Mouse (Mus musculus) yolk sac, embryonic 10.5 days (tissue): ENCODE data around the gene Rbp4.
A peak's percentile ranks its signal among the peaks of the same experiment; 100 is the strongest.

Source experiments
- DNase-seq: peaks from one replicate; pipeline ENCODE4 v3.0.0-alpha.2; 2017; ENCODE audit warnings: low spot score

The Rbp4 gene

DNA sequence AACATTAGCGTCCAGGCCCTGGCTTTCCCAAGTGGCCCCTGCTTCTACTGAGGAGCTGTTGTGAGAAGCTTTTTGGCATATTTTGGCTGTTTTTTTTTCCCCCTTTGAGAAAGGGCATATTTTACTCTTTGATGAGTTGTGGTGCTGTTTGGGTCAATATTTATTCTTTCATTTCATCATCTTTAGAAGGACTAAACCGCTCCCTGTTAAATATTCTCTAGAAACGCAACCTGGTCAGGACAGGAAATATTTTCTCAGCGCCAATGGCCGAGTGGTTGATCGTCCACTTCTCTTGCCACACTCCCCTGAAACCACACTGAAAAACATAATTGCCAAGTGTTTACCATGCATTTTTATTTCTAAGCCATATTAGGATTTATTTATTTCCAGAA, at the start of gene Rbp4:
Rbp4 (minus strand) TSS at position 63 of the 392 bp plus-strand sequence.
- DNase-seq: no peak

DNA sequence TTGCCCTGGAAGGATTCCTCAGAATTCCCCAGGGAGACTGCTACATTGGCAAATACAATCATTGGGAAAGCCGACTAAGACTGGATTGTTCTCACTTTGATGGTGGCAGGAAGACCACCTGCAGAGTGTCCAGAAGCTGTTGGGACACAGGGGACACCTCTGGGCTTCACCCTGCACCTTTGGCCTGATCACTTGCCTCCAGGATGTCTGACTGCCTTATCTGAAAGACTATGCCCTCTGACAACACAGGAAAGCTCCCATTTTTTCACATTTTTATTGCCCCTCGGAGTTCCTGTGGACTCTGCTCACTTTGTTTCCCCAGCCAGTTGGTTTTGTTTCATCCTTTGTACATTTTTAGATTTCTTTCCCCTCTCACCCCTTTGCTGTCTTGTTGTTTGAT, 39.6 kb upstream of the Rbp4 start:
- DNase-seq: peak; percentile 84

DNA sequence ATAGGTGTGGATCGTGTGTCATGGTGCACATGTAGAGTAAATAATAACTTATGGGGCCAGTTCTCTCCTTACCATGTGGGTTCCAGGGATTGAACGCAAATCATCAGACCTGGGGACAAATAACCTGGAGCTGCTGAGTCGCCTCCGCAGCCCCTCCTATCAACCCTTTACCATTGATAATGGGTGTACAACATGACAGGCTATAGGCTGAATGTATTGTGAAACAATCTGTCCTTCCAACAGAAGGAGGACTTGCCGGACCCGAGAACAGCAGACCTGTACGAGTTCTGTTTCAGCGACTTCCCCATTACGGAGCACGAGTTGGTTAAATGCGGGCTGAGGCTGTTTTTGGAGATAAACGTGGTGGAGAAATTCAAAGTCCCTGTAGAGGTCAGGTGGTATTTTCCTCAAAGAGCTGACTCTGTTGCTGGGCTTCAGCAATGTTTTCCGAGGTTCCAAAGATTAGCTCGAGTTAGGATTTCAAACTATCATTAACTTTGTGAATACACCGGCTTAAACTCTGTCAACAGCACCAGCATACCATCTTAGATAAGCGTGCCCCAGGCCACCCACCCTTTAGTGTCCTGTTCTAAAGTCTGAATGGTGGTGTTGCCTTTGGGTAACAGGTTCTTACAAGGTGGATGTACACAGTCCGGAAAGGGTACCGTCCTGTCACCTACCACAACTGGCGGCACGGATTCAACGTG, 36.7 kb upstream of the Rbp4 start:
- peak; percentile 85 for DNase-seq

DNA sequence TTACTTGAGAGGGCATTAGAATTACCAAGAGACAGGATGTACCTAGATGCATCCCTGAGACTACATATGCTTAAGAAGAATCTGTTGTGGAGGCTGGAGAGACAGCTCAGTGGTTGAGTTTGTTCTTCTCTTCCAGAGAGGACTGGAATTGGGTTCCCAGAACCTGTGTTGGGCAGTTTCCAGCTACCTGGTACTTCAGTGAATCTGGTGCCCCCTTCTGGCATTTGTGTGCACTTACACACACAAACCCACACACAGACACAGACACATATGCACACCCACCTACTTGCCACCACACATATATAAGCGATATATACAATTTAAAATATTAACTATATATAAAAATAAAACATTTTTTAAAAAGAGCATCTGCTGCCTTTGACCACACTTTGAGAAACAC, 31.2 kb upstream of the Rbp4 start:
- no peak for DNase-seq

DNA sequence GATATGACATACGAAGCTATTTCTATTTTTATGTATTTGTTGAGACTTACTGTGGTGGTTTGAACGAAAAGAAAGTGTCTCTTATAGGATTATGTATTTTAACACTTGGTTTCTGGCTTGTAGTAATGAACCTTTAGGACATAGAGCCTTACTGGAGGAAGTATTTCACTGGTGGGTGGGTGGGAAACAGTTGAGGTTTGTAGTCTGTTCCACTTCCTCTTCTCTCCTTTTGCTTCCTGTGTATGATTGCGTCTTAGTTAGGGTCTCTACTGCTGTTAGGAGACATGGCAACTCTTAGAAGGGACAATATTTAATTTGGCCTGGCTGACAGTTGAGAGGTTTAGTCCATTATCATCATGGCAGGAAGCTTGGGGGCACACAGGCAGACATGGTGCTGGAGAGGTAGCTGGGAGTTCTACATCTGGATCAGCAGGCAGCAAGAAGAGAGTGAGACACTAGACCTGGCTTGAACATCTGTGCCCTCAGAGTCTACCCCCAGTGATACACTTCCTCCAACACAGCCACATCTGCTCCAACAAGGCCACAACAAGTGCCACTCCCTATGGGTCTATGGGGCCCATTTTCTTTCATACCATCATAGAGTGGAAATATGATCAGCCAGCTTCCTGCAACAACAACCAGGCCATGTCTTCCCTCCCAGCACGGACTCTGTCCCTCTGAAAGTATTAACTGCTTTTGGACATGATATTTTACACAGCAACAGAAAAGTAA, 18.6 kb upstream of the Rbp4 start:
- no peak for DNase-seq

DNA sequence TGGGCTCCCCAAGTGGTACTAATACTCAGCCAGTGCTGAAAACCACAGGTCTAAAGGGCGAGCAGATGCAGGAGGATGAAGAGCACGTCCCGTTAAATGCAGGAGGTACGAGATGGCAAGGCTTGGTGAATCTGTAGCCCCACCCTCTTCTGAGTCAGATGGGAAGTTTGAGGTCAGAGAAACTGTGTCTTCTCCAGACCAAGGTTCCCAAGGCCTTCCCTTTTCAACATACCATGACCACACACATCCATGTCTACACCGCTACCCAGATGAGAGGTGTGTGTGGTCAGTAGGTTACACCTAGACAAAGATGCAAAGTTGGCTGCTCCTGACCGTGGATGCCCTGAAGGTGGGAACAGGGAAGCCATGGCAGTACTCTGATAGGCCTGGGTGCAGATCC, 9.7 kb upstream of the Rbp4 start:
- DNase-seq: peak; percentile 54

DNA sequence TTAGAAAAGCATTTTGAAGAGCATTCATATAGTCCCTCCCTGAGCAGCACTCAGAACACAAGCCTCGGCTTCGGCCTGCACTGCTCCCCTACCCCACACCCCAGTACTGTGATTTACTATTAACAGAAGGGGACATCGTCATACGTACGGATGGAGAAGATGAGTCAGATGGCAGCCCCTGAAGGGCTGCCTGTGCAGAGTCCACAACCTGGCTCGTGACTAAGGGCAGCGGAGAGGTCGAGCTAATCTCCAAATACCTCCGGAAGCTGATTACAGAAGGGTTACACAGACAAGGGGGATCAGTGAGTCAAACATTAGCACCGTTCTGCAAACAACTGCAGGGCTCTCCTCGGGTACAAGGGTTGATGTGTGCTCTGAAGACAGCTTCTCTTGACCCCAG, 8.9 kb upstream of the Rbp4 start:
- DNase-seq: peak; percentile 90

DNA sequence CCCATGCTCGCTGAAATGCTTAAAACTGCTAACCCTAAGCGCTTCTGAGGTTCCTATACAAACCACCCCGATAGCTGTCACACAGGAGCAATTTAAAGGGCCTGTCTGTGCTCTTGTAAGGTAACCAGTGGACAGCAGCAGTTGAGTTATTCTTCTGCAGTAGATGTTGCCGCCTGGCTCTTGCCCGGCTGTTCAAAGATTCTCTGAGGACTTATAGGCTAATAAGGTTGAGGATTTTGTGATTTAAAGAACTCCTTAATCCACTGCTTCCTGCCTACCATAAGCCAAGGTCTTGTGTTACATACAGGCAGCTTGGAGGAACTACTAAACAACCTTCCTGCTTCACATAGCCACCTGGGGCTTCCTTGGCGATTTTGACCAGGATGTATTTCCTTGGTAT, 7.4 kb upstream of the Rbp4 start, which contains the start of gene Pde6c:
Pde6c (plus strand) TSS at position 301 of the 400 bp plus-strand sequence.
- DNase-seq: no peak

DNA sequence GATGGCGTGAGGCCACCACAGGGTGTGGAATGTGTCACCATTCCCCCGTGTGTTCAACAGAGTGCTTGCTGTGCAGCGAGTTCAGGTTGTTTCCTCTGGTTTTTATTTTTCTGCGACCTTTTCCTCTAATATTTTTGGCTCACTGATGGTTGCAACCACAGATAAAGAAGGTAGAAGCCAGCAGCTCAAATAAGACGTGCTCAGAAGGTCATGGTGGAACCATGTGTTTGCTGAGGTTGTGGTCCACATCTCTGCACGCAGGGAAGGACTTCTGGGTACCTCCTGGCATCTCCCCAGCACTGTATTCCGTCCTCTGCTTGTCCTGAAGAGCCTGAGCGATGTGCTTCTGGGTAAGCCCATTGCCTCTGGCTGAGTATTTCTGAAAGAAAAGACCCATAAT, 1.6 kb upstream of the Rbp4 start:
- DNase-seq: no peak

DNA sequence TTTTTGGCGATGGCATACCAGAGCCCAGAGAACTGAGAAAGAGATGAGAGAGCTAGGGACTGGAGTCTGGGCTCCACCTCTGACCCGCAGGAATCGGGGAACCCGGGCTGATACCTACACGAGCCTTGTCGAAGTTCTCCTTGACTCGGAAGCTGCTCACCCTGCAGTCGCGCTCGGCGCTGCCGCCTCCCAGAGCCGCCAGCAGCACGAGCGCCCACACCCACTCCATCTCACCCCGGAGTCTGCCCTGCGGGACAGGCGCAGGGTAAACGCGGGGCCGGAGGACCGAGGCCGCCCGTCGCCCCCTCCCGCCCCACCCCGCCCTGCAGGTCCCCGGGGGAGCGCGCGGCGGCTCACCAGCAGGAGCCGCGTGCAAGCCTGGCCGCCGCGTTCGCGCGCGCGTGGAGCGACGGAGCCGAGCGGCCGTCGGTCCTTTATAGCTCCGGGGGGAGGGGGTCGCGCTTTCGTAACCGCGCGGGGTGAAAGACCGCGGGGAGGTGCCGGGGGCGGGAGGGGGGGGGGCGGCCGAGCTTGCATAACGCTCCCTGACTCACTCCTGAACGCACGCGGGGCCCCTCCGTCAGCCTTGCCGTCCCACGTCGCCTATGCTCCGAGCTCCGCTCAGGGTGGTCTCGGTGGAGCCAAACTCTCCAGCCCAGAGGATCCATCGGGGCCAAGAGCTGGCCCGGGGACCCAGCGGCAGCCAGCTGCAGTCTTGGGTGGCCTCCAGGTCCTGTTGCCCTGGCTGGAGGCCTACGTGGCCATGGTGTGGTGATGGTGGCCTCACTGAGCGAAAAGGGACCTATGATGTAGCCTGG, 471 bp downstream of the Rbp4 start:
- peak; percentile 90 for DNase-seq

DNA sequence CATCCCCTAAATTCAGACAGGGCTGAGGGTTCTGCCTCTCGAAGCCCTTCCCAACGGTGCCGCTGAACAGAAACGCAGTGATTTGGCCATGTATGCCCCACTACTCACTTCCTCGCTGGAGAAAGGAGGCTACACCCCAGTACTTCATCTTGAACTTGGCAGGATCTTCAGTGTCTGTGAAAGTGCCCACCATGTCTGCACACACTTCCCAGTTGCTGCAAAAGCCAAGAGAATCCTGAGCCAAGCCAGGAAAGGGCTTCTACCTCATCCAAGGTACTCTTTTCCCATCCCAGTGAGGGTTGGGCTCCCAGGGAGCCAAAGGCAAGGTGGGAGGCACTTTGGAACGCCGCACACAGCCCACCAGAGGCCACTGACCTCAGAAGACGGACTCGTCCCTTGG, 1.2 kb downstream of the Rbp4 start:
- DNase-seq: no peak

DNA sequence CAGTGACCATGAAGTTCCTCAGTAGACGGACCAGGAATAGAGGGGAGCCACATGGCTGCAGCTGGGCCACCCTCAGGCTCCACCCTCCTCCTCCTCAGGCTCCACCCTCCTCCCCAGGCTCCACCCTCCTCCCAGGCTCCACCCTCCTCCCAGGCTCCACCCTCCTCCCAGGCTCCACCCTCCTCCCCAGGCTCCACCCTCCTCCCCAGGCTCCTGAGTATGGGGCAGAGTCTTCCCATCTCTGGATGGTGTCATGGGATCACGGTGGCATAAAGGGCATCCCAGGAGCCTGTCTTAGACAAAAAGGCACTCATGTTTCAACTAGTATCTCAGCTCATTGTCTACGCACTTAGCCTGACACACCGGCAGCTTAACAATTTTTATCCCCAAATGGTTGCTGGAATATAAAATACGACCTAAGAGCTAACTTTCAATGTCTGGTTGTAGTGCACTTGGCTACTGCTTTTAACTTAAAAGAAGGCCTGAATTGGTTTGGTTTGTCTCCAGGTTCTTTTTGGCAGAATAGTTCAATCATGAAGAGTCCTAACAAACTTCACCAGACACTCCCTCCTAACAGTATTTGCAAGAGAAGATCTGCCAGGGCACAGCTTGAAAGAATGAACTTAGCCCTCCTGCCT, 4.8 kb downstream of the Rbp4 start:
- peak; percentile 74 for DNase-seq

DNA sequence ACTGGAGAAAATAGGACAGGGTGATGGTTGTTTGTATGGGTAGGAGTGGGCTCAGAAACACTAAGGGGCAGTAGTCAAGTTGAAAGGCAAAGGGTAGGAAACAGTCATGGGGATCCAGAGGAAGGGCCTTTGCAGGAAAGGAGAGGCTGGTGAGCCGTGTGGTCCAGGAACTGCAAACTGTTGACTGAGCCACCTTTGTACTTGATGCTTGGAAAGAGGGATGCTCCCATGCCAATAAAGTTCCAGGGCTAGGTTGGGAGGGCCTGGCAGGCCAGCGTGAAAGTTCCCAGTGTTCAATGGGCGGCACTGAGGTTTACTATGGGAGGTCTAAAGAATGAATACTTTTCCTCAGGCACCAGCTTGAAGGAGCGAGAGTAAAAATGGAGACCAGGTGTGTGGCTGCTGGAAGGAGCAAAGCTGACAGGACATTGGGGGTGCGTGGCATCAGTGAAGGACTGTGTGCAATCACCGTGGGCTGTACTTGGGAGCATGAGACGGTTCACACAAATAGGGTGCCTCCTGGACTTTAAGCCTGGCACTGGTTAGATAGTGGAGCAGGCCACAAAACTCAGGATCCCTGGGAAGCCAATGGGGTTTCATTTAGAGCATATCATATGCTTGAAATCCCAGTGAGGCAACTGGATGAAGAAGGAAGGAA, 10.1 kb downstream of the Rbp4 start:
- peak; percentile 66 for DNase-seq

DNA sequence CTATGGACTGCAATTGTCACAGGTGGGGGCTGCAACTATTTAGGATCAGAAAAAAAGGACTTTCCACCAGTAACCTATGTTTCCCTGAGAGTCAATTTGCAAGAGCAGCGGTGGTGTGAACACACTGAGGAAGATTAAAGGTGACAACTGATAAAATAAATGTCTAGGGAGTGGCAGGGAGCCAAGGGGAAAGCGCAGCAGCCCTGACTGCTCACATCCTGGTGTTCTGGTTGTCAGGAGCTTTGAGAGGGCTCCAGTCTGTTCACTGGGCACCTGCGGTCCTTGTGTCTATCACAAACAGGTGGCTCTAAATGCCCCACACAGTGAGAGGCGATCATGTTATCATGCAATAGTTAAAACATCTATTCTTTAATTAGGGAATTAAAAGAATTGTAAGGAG, 12.5 kb downstream of the Rbp4 start:
- DNase-seq: no peak

DNA sequence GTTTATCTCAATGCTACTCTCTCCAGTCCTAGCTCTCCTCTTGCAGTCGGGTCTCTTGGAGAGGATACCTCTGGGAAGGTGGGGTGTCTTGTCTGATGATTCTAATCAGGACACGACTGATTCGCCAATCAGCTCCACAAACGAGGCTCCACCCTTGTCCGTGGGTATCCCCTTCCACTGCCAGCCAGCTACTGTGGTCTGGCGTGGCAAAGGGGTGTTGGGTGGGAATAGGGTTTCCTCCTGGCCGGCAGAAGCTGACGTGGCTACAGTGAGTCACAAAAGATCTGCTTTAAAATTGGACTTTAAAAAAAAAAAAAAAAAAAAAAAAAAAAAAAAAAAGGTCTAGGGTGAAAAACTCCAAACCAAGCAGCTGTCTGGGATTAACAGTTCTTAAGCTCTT, 14.0 kb downstream of the Rbp4 start:
- DNase-seq: no peak

DNA sequence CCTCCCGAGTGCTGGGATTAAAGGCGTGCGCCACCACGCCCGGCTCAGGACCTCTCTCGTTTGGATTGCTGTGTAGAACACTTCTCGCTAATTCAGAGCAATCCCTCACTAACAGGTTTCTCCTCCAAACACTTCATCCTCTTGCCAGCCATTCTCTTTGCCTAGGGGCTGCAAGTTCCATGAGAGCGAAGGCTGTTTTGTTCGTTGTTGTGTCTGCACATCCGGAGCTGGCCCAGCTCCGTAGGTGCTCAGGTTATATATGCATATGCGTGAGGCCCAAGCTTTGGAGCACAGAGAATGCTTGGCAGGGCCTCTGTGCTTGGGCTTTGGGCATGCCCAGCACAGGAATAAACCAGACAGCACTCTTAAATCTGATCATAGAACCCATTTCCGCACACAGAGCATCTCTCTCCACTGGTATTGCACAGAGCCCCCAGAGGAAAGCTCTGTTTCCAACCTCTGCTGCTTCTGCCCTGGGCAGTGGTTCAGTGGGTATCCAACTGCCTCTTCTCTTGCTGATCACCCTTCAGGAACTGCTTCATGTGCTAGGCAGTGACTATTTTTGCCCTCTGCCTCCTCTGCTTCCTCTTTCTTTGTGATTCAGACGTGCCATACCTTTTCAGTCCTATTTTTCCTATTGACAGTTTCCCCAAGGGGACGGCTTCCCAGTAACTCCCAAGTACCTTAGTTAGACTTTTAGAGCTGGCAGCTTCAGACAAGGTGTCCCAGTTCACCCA, 15.4 kb downstream of the Rbp4 start:
- DNase-seq: no peak

DNA sequence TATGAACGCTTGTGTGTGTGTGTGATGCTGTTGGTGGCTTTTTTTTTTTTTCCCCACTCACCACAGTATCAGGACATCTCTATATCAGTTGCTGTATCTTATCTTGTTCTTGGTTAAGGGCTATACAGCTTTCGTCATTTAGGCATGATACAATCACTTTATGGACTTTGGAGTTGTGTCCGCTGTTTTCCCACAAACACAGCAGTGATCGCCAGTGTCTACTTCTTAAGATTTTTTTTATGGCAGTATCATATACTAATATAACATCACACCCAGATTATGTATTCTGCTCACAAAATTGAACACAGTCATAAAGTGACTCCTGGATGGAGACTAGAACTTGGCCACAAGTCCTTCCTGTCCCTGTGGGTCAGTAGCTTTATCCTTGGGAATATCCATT, 17.2 kb downstream of the Rbp4 start:
- no peak for DNase-seq

DNA sequence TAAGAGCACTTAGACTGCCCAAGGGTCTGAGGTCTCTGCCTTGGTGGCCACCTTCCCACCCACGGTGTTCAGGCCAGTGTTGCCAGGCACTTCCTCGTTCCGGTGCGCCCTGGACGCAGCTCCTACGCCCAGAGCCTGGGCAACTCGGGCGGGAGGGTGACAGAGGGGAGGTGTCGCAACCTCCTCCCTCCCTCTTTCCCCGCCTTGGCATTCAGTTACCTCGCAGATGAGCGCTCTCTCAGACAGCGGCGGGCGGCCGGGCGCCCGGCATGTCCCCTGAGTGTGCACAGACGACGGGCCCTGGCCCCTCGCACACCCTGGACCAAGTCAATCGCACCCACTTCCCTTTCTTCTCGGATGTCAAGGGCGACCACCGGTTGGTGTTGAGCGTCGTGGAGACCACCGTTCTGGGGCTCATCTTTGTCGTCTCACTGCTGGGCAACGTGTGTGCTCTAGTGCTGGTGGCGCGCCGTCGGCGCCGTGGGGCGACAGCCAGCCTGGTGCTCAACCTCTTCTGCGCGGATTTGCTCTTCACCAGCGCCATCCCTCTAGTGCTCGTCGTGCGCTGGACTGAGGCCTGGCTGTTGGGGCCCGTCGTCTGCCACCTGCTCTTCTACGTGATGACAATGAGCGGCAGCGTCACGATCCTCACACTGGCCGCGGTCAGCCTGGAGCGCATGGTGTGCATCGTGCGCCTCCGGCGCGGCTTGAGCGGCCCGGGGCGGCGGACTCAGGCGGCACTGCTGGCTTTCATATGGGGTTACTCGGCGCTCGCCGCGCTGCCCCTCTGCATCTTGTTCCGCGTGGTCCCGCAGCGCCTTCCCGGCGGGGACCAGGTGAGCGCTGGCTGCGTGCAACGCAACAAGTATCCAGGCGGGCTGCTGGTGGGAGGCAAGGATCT, 28.0 kb downstream of the Rbp4 start, which contains the start of gene Ffar4:
Ffar4 (plus strand) TSS at position 214 of the 901 bp plus-strand sequence.
- DNase-seq: no peak

DNA sequence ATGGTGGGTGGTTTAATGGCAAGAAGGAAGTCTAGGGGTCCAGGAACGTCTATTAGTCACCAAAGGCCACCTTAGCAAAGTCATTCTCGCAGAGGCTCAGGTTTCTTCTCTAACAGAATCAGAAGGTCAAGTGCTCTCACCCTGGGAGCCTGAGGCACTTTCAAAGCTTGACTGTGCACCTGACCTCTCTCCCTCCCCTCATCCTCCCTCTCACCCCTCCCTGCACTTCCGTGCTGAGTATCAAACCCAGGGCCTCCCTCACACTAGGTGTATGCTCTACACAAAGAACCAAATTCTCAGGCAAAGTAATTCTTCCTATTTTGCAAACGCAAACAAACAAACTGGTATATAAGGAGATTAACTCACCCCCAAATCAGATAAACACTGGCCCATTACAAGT, 28.9 kb downstream of the Rbp4 start:
- DNase-seq: no peak

DNA sequence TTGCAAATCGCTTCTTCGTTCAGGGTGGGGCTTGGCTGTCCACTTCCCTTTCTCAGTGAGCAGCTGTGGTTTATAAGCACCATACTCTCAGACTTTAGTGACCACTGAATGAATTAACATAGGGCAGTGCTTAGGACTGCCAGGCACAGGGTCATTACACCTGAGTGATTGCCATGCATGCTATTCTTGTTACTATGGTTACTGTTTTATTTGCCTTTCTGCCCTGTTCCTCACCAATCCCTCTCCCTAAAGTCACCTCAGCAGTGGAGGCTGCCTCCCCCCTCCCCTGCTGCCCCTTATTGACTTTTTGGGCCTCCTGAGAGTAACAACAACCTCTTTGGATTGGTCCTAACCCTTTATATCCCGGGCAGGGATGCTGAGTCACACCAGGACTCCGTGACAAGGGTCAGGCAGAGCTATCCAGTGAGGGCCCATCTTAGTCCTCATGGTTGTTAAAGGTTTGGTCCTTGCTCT, 33.5 kb downstream of the Rbp4 start:
- DNase-seq: no peak
